Mouse (Mus musculus) heart, adult 2 months (tissue): Measurements from ENCODE around the gene Klf9.

ENCODE experiments used
- CTCF ChIP-seq: fragments of 200-600 bp; IDR thresholded peaks from 2 replicates; pipeline ENCODE4 v1.8.1; 2022; ENCODE audit warnings: antibody characterized with exemption, mild to moderate bottlenecking, moderate library complexity
- EP300 ChIP-seq: fragments of 200-500 bp; IDR thresholded peaks from 2 replicates; pipeline ENCODE4 v1.6.1; 2011; ENCODE audit warnings: low read depth, low read length, control low read depth; ENCODE audit not compliant: insufficient read depth
- POLR2A ChIP-seq: fragments of 200-500 bp; IDR thresholded peaks from 2 replicates; pipeline ENCODE4 v1.6.1; 2011; ENCODE audit warnings: mild to moderate bottlenecking, low read depth, low read length, control low read depth; ENCODE audit not compliant: insufficient read depth

DNA sequence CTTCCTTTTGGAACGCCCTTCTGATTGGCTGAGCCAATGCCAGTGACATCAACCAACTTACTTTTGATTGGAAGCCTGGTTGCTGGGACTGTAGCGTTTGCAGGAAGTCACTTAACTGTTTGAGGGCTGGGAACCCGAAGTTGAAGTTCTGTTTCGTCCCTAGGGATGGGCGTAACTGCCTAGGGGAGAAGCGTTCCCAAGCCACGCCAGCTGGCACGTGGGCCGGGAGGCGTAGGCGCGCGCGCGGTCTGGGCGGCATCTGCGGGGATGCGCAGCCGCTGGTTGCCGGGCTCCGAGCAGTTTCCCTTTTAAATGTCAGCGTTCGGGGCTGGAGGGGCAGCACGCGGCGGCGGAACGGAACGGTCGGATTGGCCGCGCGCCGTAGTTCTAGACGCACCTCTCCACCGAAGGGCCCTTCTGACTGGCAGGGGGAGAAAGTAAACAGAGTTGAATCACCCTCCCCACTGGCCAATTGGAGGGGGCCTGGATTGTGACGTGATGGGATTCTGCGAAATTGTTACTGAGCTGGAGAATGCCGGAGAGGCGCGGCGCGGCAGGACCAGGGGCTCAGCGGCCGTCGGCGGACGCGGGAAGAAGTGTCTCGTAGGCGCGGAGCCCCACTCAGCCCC lies at the start of gene Klf9:
- TF ChIP-seq CTCF (no peak), POLR2A (peak; percentile 99), EP300 (peak; percentile 89)
